Mouse (Mus musculus) heart, postnatal 14 days (tissue): Measurements from ENCODE around the gene Tnfrsf17. TPM values are rescaled to one million over a fixed set of nuclear protein-coding genes. Genes with fewer than 3 reads are reported as not detected.
"Not testable (repeated sequence)": the region's sequence is repeated elsewhere in the genome, so short reads cannot be mapped to it uniquely, and the experiment has no call there.

Source experiments
- DNase-seq, 2 experiments: peaks; one replicate each; pipeline ENCODE4 v3.0.0; 2021 to 2022
- intact Hi-C: fragments of 180-260 bp; cut with DNase I; formaldehyde crosslinking; loops from one replicate; pipeline ENCODE4 v1.15.1; 2025
- long read RNA-seq, 2 experiments: library from polyadenylated mRNA; stranded (forward); transcript quantifications; one replicate each; pipeline ENCODE4 v2.0.0; 2021
- total RNA-seq, 2 experiments: library from RNA; stranded (reverse); gene quantifications; 2 replicates each; pipeline ENCODE4 v1.2.3; 2021

Gene Tnfrsf17
- total RNA-seq: not detected
- long read RNA-seq, experiment 1: 0 reads
- long read RNA-seq, experiment 2: 0 reads

- intact Hi-C loops: no loop called here
- no peak for DNase-seq
Observed at GRCm38 (mm10) chr16:11313512-11313911, at the start of gene Tnfrsf17. Gene Tnfrsf17 (plus strand): TSS chr16:11313812.

DNA sequence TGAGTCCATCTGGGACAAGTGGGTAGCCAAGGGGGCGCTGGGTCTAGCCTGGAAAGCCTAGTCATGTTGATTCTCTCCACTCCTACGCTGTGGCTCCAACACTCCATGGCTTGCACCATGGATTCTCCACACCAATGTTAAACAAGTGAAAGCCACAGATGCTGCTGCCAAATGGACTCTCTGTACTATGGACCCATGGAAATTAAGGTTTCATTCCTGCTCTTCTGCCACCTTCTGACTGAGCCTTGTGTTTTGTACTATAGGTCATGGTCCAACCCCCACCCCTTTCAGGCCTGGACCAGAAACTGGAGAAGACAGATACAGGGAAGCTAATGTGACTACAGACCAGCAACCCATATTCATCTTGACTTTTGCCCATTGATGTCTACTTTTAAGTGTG, 47.1 kb upstream of the Tnfrsf17 start:
- intact Hi-C loops: no loop called here
- no peak for DNase-seq

GRCm38 (mm10) chr16:11269808-11270207, 43.8 kb upstream of the Tnfrsf17 start:
- intact Hi-C loops: no loop called here
- DNase-seq: no peak

DNA sequence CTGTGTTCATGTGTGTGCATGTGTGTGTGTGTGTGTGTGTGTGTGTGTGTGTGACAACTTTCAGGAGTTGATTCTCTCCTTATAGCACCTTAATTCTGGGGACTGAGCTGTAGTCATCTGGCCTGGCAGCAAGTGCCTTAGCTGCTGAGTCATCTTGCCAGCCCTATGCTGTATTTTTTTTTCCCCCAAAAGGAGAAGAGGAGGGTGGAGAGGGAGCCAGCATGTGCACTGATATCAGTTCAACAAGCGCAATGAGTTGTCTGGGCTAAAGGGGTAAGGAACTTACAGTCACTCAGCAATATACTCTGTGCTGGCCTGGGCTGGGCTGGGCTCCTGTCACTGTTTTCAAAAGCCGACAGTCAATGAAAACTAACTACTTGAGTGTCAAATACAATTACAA, 43.0 kb upstream of the Tnfrsf17 start:
- DNase-seq: no peak
- intact Hi-C loops: no loop called here

DNA sequence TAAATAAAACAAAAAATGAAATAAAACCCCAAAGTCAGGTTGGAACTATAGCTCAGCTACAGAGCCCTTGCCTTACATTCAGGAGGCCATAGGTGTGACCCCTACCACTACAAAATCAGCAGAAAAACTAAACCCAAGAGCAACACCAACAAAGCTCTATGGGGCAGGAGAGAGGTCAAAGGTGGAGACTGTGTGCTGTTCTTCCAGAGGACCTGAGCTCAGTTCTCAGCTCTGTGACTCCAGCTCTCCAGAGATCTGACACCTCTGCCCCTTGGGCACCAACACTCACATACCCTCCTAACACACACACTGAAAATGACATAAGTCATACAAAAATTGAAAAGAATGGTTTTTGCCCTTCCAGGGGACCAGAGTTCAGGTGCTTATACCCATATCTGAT, 42.5 kb upstream of the Tnfrsf17 start:
- intact Hi-C loops: no loop called here
- DNase-seq: no peak

DNA sequence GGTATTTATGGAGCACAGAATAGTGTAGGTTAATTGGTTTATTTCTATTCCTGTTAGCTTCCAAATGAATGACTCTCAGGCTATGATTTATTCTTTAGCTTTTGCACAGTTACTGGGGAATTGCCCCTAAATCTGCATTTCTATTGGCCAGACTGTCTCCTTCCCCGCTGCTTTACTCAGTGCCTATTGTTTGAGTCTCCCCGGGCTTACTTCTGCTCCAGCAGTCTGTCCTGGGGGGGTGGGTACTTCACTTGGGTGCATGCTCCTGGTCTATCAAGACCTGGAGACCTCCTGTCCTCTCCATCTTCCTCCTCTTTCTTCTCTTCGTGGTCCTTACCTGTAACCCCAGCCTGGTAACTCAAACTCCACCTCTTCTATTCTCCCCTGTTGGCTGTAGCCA, 36.7 kb upstream of the Tnfrsf17 start:
- intact Hi-C loops: no loop called here
- DNase-seq: no peak

DNA sequence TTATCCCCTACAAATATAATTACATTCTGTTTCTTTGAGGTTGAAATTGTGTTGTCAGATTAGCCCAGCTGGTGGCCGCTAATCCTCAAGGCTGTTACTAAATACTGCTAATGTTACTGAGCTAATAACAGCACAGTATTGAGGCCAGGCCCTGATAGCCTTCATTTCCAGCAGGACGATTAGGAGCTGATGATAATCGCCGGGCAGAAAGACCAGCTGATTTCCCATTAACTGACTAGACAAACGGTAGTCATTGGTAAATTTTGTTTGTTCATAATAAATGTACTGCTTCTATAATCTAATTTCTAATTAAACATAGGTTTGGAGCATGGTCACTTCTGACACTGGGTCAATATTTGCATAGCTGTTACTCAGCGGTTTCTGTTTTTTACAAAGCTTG, 34.8 kb upstream of the Tnfrsf17 start:
- intact Hi-C loops: no loop called here
- DNase-seq: no peak

- intact Hi-C loops: no loop called here
- DNase-seq: peak; percentile 1 to 3
Observed at GRCm38 (mm10) chr16:11282655-11283232, 30.9 kb upstream of the Tnfrsf17 start.

DNA sequence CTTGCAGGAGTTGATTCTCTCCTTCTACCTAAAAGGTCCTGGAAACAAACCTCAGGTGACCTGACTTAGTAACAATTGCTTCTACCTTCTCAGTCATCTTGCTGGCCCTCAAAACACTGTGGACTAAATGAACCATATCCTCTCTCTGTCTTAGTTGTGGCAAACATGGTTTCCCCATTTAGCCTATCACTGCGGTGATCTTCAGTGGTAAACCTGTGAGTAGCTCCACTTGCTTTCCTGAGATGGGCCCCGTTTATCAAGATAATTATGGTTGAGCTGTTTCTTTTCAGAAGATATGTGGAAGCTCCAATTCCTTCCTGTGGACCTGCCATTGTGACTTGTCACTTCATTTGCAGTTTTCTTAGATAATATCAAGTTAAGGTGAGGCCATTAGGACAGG, 28.7 kb upstream of the Tnfrsf17 start:
- intact Hi-C loops: no loop called here
- no peak for DNase-seq

DNA sequence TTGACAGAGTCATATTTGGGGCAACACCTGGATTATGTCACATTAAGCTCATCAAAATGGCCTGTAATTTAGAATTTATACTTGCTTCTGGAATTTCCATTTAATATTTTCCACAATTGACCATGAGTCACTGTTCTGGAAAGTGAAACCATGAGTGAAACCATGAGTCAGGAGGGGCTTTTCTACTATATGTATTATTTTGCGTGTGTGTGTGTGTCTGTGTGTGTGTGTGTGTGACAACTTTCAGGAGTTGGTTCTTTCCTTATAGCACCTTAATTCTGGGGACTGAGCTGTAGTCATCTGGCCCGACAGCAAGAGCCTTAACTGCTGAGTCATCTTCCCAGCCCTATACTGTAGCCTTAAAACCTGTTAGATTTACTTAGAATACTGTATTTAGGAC, 27.7 kb upstream of the Tnfrsf17 start:
- no peak for DNase-seq
- intact Hi-C loops: no loop called here

DNA sequence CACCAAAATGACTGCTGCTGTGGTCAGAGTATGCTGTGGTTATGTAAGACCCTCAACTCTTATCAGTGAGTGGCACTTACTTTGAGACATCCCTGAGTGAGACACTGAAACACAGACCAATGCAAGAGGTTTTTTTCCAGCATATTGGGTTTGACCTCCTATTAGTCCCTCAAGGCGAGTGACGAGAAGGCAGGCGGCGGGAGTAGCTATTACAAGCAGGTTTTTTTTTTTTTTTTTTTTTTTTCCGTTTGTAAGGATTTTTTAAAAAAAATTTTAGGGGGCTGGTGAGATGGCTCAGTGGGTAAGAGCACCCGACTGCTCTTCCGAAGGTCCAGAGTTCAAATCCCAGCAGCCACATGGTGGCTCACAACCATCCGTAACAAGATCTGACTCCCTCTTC, 24.7 kb upstream of the Tnfrsf17 start:
- DNase-seq, intact Hi-C loops: not testable (repeated sequence)

DNA sequence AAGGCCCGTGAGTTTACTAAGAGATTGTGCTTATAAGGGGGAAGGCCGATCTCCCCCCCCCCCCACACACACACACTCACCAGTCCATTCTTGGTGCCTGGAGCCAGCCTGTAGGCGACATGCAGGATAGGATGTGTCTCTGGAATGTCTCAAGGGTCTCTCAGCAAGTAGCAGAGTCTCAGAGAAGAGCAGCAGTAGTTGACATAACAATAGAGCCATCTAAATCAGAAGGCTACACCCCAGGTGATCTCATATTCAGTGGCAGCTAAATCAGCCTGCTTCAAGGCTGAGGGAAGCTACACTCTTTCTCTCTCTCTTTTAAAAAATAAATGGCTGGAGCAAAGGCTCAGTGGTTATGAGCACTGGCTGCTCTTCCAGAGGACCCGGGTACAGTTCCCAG, 18.0 kb upstream of the Tnfrsf17 start:
- not testable (repeated sequence) for DNase-seq

DNA sequence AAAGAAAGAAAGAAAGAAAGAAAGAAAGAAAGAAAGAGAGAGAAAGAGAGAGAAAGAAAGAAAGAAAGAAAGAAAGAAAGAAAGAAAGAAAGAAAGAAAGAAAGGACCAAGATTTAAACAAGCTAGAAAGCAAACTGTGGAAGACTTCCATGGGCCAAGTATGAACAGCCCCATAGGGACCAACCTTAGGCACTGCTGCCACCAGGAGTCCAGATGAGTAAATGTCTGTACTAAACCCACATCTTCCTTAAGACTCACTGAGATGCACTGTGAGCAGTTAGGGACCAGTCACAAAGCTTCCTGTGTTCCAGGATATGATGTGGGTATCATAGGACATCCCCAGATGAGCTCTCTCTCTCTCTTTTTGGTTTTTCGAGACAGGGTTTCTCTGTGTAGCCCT, 15.9 kb upstream of the Tnfrsf17 start:
- intact Hi-C loops: not testable (repeated sequence)
- DNase-seq: peak in 1 of 2 experiments; percentile 14

More for the DNA sequence above, 18.0 kb upstream of the Tnfrsf17 start:
- intact Hi-C loops: not testable (repeated sequence)

DNA sequence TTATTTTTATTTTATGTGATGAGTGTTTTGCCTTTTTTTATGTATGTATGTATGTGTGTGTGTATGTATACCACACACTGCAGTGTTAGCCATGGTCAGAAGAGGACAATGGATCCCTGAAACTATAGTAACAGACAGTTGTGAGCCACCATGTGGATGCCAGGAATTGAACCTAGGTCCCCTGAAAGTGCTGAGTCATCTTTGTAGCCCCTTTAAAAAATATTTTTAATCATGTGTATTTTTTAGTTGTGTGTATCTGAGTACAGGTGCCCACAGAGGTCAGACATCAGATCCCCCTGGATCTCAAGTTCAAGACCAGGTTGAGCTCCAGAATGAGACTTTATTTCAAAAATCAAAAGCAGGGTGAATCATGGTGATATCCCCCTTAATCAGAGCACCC, 9.9 kb upstream of the Tnfrsf17 start:
- no peak for DNase-seq
- intact Hi-C loops: no loop called here

- intact Hi-C loops: no loop called here
- DNase-seq: no peak
Observed at GRCm38 (mm10) chr16:11305531-11305930, 8.1 kb upstream of the Tnfrsf17 start.

DNA sequence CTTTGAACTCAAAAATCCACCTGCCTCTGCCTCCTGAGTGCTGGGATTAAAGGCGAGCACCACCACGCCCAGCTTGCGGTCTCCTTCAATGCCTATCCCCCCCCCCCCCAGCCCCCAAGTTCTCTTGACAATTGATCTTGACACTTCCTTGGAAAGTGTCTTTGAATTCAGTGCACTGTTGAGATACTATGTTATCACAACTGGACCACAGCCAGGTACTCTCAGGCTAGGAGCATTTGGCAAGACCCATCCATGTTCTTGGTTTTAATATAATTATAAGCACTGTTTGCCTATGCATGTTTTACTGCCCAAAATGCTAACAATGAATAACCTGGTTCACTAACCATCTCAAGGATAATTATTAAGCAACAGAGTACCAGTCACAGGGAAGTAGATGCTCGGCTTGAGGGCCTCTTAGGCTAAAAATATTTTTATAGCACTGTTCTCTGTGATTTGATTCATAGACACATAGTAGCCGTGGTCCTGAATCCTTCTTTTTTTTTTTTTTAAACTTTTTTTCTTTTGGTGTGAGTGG, 2.2 kb downstream of the Tnfrsf17 start:
- no peak for DNase-seq
- intact Hi-C loops: no loop called here

DNA sequence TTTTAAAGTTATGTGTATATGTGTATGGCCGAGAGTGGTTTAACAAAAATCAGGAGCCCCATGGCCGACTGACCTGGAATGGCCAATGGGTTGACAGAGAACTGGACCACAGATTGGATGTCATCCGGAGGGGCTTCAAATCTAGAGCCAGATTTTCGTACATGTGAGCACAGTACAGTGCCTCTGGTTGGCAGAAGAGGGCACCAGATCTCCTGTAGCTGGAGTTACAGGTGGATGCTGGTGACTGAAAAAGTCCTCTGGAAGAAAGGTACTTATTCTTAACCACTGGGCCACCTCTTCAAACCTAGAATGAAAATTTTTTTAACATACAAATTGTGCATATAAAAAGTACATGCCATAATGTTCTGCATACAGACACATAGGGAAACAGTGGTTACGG, 3.1 kb downstream of the Tnfrsf17 start:
- DNase-seq: no peak
- intact Hi-C loops: no loop called here

DNA sequence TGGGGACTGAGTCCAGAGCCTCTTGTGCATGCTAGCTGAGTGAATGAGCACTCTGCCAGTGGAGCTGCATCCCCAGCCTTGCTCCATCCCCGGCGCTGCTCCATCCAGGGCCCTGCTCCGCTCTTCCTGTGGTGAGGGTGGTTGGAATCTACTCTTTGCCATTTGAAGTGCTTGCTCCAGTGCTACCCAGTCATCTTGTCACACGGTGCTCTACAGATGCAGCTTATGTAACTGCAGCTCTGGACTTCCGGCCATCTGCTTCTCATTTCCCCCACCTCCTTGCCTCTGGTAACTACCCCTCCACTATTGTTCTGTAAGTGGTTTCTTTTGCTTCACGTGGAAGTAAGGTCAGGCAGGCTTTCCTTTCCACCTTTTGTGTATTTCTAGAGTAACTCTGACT, 3.7 kb downstream of the Tnfrsf17 start:
- DNase-seq: peak; percentile 6 to 12

DNA sequence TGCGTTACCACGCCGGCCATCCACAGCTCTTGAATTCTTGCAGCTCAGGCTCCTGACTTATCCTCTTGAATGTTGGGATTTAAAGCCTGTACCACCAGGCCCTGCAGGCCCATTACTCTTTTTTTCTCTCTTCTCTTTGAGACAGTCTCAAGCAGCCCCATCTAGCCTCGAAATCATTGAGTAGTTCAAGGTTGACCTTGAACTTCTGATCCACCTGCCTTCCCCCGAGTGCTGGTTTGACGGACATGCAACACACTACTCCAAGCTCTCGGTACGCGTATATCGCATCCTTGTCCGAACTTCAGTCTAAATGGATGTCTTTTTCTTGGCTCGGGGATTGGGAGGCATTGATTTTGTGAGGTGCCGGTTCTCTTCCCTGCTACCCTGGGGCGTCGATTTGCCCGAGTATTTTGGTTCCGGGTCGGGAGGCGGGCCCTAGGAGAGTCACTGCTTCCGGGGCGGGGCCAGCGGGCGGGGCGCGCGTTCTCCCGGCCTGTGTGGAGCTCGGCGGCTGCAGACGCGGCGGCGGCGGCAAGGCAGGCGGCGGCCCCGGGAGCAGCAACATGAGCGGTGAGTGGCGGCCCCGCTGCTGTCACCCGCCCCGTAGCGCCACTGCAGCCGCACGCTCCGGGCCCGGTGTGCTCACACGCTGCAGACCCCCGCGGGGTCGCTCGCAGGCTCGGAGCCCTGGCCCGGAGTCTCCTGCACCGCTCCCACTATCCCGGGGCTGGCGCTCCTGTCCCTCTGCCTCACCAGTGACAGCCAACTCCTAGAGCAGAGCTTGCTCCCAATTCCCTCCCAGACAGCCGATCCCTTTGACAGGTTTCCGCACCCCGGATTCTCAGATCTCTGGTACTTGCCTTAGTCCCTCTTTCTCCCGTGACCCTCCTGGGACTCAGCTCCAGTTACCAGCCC, 9.1 kb downstream of the Tnfrsf17 start, which contains the start of gene Snx29:
Gene Snx29, plus strand, starts transcription at position 500 of the 915 bp plus-strand sequence.
- DNase-seq: peak; percentile 99 to 100
- intact Hi-C loops: loop anchor here (2.0 to 5.0 kb wide), 2 partner anchors 70 to 95 kb away; no protein-coding TSS in a partner anchor

More for the DNA sequence above, 3.7 kb downstream of the Tnfrsf17 start:
- intact Hi-C loops: no loop called here

- peak in 1 of 2 experiments; percentile 12 for DNase-seq
- intact Hi-C loops: loop anchor here (2.0 to 5.0 kb wide), 2 partner anchors 71 to 94 kb away; no protein-coding TSS in a partner anchor
Observed at GRCm38 (mm10) chr16:11323324-11324051, 9.9 kb downstream of the Tnfrsf17 start.
